Mouse (Mus musculus) forebrain, postnatal 0 days (tissue): ENCODE results near the gene Tm9sf4. TPM values are rescaled to one million over a fixed set of nuclear protein-coding genes. Genes with fewer than 3 reads are reported as not detected.

ENCODE experiments used
- ATAC-seq: fragments of 200-750 bp; cut with Nextera tagmentation; 2 replicates; pipeline ENCODE4 v1.8.0; 2017; ENCODE audit warnings: mild to moderate bottlenecking, moderate library complexity
- DNase-seq: peaks from one replicate; pipeline ENCODE4 v3.0.0-alpha.2; 2015
- H3K27ac ChIP-seq: fragments of 300-500 bp; sonication (generic); 2 replicates; pipeline ENCODE4 v1.5.1; 2014; ENCODE audit warnings: low read depth, mild to moderate bottlenecking, antibody characterized with exemption, low read length, moderate library complexity, mixed read lengths
- H3K27me3 ChIP-seq: fragments of 300-500 bp; sonication (generic); 2 replicates; pipeline ENCODE4 v1.6.1; 2014; ENCODE audit warnings: mild to moderate bottlenecking, low read length, mixed read lengths; ENCODE audit not compliant: insufficient read depth
- H3K36me3 ChIP-seq: fragments of 300-500 bp; sonication (generic); 2 replicates; pipeline ENCODE4 v1.6.1; 2014; ENCODE audit warnings: mild to moderate bottlenecking, moderate library complexity; ENCODE audit not compliant: insufficient read depth
- H3K4me1 ChIP-seq: fragments of 300-500 bp; sonication (generic); 2 replicates; pipeline ENCODE4 v1.6.1; 2014; ENCODE audit warnings: antibody characterized with exemption; ENCODE audit not compliant: insufficient read depth
- H3K4me2 ChIP-seq: fragments of 300-500 bp; sonication (generic); 2 replicates; pipeline ENCODE4 v1.6.1; 2014; ENCODE audit warnings: low read depth, mild to moderate bottlenecking, moderate library complexity
- H3K4me3 ChIP-seq: fragments of 300-500 bp; sonication (generic); 2 replicates; pipeline ENCODE4 v1.5.1; 2014; ENCODE audit warnings: low read depth, low read length, mixed read lengths
- H3K9ac ChIP-seq: fragments of 300-500 bp; sonication (generic); 2 replicates; pipeline ENCODE4 v1.6.1; 2014; ENCODE audit warnings: mild to moderate bottlenecking
- H3K9me3 ChIP-seq: fragments of 300-500 bp; sonication (generic); 2 replicates; pipeline ENCODE4 v1.6.1; 2016; ENCODE audit warnings: low read length
- CTCF ChIP-seq: sonication (generic); IDR thresholded peaks from 2 replicates; pipeline ENCODE4 v1.5.1; 2016; ENCODE audit warnings: antibody characterized with exemption, control low read depth, low read depth
- WGBS: fragments of 180-500 bp; shearing (Covaris S2); extraction: QIAGEN DNeasy Blood & Tissue Kit; methylation state at CpG from one replicate; pipeline ENCODE4 v1.1.7; 2014; 5-methylcytosine and 5-hydroxymethylcytosine counted together
- polyA plus RNA-seq: library from polyadenylated mRNA; unstranded; fragments of >200 nt; fragmentation: Nextera tagmentation; extraction: Ambion mirVana; gene quantifications from 2 replicates; pipeline ENCODE4 v1.2.1, GENCODE M21; 2015
- total RNA-seq: library from RNA; depleted of rRNA; stranded (reverse); fragments of >200 nt; gene quantifications from 2 replicates; pipeline ENCODE4 v1.2.3, GENCODE M21; 2014

The Tm9sf4 gene
- total and polyA plus RNA-seq, 2 experiments from 2014 or later, result 60.4 to 69.3 TPM

GRCm38 (mm10) chr2:153194255-153194654 is 33.2 kb downstream of the Tm9sf4 start:
- Histone ChIP-seq H3K9me3 (no peaks in the 10 kb centered on the region), H3K36me3 (peaks cover 79% of the 10 kb centered on the region), H3K9ac (no peak overlapping the region), H3K4me1 (no peaks in the 10 kb centered on the region), H3K4me2 (no peak overlapping the region), H3K4me3 (no peak overlapping the region), H3K27ac (no peak overlapping the region), H3K27me3 (no peaks in the 10 kb centered on the region)
- 96% methylated on average over 3 of the region's 3 CpGs for WGBS
- DNase-seq (no peak), ATAC-seq (no peak)
- no peak for TF ChIP-seq CTCF

DNA sequence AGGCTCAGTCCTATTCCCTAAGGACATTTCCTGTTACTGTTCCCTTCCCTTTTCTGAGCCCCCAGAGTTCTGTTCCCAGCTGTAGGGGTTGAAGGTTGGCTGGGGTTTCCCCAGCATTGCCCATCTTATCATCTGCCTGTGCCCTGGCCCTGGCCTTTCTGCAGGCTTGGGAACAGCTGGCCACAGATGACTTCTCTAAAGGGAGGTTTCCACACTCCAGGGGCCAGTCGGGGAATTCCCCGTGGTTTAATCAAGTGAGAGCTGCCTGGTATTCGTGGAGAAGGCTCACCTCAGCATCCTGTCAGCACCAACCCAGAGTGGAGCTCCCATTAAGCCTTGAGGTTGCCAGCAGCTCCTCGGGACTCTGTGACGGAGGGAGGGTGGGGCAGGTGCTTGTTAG is 37.4 kb downstream of the Tm9sf4 start:
- 78% methylated on average over 5 of the region's 5 CpGs for WGBS
- Histone ChIP-seq H3K4me2 (no peak overlapping the region), H3K9me3 (no peaks in the 10 kb centered on the region), H3K9ac (no peak overlapping the region), H3K27ac (no peak overlapping the region), H3K4me3 (no peak overlapping the region), H3K4me1 (no peaks in the 10 kb centered on the region), H3K27me3 (no peaks in the 10 kb centered on the region), H3K36me3 (peaks cover 56% of the 10 kb centered on the region)
- ATAC-seq (no peak), DNase-seq (no peak)
- no peak for TF ChIP-seq CTCF

DNA sequence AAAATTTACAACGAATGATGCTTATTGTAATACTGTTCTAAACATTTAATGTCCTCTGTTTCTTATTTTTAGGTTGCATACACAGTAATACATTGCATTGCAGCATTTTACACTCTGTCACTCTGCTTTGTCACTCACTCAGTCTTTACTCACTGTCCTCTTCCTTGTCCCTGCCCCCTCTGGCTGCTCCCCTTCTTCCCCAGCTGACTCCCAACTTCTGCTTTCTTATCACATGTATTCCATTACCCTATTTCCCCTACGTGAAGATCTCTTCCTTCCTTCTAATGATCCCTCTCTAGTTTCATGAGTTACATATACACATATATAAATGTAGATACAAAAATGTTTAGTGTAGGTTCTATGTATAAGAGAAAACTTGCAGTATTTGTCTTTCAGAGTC is 38.0 kb downstream of the Tm9sf4 start:
- Histone ChIP-seq H3K4me2 (no peak overlapping the region), H3K27ac (no peak overlapping the region), H3K36me3 (peaks cover 59% of the 10 kb centered on the region), H3K9ac (no peak overlapping the region), H3K9me3 (no peaks in the 10 kb centered on the region), H3K4me1 (no peaks in the 10 kb centered on the region), H3K27me3 (no peaks in the 10 kb centered on the region), H3K4me3 (no peak overlapping the region)
- 91% methylated on average over 2 of the region's 2 CpGs for WGBS
- DNase-seq, result no peak
- TF ChIP-seq CTCF, result no peak
- no peak for ATAC-seq

GRCm38 (mm10) chr2:153202766-153203165 is 41.7 kb downstream of the Tm9sf4 start:
- Histone ChIP-seq H3K4me2 (no peak overlapping the region), H3K27me3 (no peaks in the 10 kb centered on the region), H3K4me1 (no peaks in the 10 kb centered on the region), H3K27ac (no peak overlapping the region), H3K9ac (no peak overlapping the region), H3K9me3 (no peaks in the 10 kb centered on the region), H3K36me3 (peaks cover 59% of the 10 kb centered on the region), H3K4me3 (no peak overlapping the region)
- ATAC-seq (no peak), DNase-seq (no peak)
- no peak for TF ChIP-seq CTCF
- 63% methylated on average over 1 of the region's 1 CpGs for WGBS

GRCm38 (mm10) chr2:153208149-153208548 is 47.0 kb downstream of the Tm9sf4 start:
- TF ChIP-seq CTCF, result no peak
- ATAC-seq (no peak), DNase-seq (no peak)
- no peaks in the 10 kb centered on the region for H3K4me1 ChIP-seq
- no peak overlapping the region for H3K4me3 ChIP-seq
- H3K27me3 ChIP-seq, result no peaks in the 10 kb centered on the region
- H3K36me3 ChIP-seq, result peaks cover 61% of the 10 kb centered on the region
- H3K9ac ChIP-seq, result no peak overlapping the region
- no peak overlapping the region for H3K27ac ChIP-seq
- no peak overlapping the region for H3K4me2 ChIP-seq
- 97% methylated on average over 2 of the region's 2 CpGs for WGBS
- H3K9me3 ChIP-seq, result no peaks in the 10 kb centered on the region

GRCm38 (mm10) chr2:153209286-153209685 is 48.2 kb downstream of the Tm9sf4 start:
- H3K27me3 ChIP-seq, result no peaks in the 10 kb centered on the region
- ATAC-seq (no peak), DNase-seq (no peak)
- WGBS, result 92% methylated on average over 5 of the region's 5 CpGs
- H3K36me3 ChIP-seq, result peaks cover 51% of the 10 kb centered on the region
- no peak overlapping the region for H3K27ac ChIP-seq
- no peaks in the 10 kb centered on the region for H3K4me1 ChIP-seq
- H3K9ac ChIP-seq, result no peak overlapping the region
- no peaks in the 10 kb centered on the region for H3K9me3 ChIP-seq
- no peak for TF ChIP-seq CTCF
- no peak overlapping the region for H3K4me2 ChIP-seq
- H3K4me3 ChIP-seq, result no peak overlapping the region

- Histone ChIP-seq H3K9ac (no peak overlapping the region), H3K27me3 (no peaks in the 10 kb centered on the region), H3K4me2 (no peak overlapping the region), H3K36me3 (peaks cover 34% of the 10 kb centered on the region), H3K4me3 (no peak overlapping the region), H3K27ac (no peak overlapping the region), H3K4me1 (no peaks in the 10 kb centered on the region), H3K9me3 (no peaks in the 10 kb centered on the region)
- no peak for DNase-seq
- WGBS, result 94% methylated on average over 5 of the region's 5 CpGs
- no peak for TF ChIP-seq CTCF
- no peak for ATAC-seq
Measured at GRCm38 (mm10) chr2:153211451-153211850, 50.3 kb downstream of the Tm9sf4 start.

- no peak overlapping the region for H3K27ac ChIP-seq
- no peaks in the 10 kb centered on the region for H3K9me3 ChIP-seq
- no peak overlapping the region for H3K4me2 ChIP-seq
- no peak for DNase-seq
- peaks cover 20% of the 10 kb centered on the region for H3K36me3 ChIP-seq
- TF ChIP-seq CTCF, result no peak
- WGBS, result 92% methylated on average over 4 of the region's 4 CpGs
- ATAC-seq, result no peak
- H3K27me3 ChIP-seq, result no peaks in the 10 kb centered on the region
- H3K4me3 ChIP-seq, result no peak overlapping the region
- no peak overlapping the region for H3K9ac ChIP-seq
- no peaks in the 10 kb centered on the region for H3K4me1 ChIP-seq
Measured at GRCm38 (mm10) chr2:153213351-153213750, 52.2 kb downstream of the Tm9sf4 start.
